Mouse (Mus musculus) kidney, postnatal 10 days (tissue): ENCODE measurements around the gene Egflam.

ENCODE experiments used
- DNase-seq: peaks from one replicate; pipeline ENCODE4 v3.0.0; 2021; ENCODE audit warnings: mixed read lengths

Egflam gene

DNA sequence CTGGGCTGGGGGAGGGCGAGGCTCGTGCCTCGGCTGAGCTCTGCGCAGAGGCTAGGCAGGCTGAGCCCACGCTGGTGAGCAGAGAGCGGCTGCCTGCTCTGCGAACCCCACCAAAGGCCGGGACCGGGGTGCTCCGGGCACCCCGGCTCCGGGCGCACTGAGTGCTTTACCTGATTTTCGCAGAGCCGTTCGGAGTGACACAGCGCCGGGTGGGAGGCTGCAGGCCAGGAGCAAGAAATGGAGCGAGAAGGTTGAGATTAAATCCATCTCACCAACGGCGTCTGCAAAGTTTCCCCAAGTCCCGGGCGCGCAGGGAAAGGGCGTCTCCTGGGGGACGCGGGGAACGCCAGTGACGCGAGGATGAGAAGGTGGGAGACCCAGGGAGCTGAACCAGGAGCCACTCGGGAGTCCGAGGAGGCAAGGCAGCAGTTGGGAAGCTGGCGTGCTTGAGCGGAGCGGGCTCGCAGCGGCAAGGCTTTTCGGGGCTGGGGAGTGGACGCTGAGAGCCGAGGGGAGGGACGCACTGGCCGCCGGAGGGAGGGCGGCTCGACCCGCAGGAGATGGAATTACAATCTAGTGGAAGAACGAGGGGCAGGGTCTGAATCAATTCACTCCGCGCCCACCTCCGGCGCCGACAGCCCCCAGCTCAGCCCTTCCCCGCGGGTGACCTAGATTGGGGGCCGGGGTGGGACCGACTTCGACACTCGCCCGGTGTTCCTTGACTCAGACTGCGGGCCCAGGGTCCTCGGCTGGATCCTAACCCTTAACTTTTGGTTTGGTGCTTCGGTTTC lies at the start of gene Egflam:
Gene Egflam, minus strand, starts transcription at position 578 of the 791 bp plus-strand sequence.
- peak; percentile 64 for DNase-seq

GRCm38 (mm10) chr15:7443396-7444315 lies 45.5 kb upstream of the Egflam start:
- DNase-seq = peak; percentile 48

- DNase-seq = peak; percentile 53
Measured at GRCm38 (mm10) chr15:7442148-7443100, 44.2 kb upstream of the Egflam start.

DNA sequence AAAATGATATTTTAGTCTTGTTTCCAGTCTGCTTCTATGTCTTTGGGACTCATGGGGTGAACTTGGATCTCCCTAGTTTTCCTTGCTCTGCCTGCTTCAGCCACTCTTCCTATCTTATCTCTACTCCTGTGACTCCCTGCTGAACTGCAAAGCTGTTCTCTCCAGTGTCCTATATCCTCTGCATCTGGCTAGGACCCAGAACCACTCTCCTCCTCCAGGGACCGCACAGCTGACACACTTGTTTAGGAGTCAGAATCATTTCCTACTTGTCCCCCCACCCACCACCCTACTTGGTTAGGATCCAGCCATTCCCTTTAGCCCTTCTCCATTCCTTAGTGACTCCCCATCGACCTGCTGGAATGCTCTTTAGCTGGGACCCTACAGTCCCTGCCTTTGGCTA lies 26.1 kb upstream of the Egflam start:
- no peak for DNase-seq

DNA sequence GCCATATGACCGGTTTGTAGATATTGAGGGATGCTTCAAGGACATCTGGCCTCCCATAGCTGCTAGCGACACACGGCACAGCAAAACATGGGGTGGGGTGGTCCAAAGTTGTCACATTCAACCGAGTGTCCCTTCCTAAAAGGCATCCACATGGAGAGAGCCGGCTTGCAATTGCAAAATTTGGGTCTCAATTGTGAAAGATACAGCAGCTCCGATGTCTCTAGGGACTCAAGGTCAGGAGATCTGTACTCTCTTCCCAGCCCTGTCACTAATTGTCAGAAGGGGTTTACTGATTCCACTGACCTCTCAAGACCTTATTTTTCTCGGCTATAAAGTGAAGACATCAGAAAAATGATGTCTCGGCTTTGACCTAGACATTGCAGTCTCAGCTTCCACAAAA lies 6.3 kb upstream of the Egflam start:
- DNase-seq = peak; percentile 21

DNA sequence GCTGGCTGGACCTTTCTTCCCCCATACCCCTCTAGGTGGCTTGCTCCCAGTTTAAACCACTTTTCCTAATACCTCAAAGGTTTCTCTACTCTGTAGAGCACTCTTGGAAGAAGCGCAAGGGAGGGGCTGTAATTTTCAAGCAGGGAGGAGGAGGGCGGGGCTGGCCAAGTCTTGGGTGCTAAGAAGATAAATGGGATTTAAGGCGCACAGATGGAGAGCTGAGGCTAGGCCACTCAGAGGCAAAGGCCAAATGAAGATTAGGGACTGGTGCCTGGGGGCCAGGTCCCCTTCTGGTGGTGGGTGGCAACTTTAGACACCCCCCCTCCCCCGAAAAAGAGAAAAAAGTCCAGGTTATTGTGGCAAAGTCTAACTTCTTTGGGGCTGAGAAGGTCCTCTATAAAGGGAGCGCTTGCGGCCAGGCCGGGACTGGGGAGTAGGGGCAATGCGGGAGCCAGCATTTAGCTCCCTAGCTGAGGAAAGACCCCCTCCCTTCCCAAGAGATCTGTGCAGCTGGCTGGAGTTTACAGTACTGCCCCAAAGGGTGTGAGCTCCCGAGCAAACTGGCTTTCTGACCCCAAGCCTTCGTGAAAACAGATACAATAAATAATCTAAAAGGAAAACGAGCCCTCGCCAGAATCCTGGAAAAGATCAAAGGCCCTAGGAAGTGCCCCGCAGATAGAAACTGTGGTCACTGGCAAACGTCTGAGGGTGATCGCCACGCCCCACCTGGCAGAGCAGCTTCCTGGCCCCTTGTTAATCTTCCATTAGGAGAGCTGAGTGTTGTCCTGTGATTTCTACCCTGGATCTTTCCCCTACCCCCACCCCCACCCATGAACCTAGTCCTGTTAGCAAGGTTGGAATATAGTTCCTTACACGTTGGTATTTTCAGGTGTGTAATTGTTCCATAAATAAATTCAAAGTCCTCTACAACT lies 680 bp upstream of the Egflam start:
- peak; percentile 44 for DNase-seq

DNA sequence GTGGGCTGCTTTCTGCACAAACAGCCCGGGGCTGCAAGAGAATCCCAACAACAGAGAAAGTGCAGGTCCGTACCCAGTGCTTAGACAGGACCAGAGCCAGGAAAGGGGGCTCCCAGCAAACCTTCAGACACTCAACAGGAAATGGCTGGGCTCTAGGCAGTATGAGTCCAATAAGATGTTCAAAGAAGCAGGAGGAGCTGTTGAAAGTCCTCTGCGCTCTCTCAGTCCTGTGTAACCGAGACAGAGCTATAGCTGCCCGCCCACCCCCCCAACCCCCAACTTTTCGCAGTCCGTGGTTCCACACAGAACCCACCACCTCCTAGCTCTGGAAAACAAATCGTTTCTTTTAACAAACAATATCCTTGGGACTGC lies 763 bp downstream of the Egflam start:
- peak; percentile 37 for DNase-seq

GRCm38 (mm10) chr15:7383349-7383748 lies 14.8 kb downstream of the Egflam start:
- DNase-seq = no peak

- DNase-seq = no peak
Measured at GRCm38 (mm10) chr15:7382457-7382856, 15.7 kb downstream of the Egflam start.

DNA sequence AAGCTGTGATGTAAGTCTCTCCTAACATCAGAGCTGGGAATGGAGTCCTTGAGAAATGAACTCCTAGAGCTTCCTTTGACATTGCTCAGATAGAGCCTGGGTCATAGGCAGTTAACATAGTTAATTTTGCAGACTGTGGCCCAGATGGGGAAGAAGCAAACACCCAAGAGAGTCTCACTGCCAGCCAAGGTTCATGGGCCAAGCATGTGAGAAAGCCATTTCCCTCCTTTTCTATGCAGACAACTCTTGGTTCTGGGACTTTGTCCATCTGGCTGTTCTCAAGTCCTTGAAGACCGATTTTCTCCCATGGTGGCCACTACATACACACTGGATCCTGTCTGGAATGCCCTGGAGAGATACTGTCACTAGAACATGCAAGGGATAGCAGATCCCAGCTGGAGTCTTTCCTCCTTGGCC lies 45.6 kb downstream of the Egflam start:
- peak; percentile 77 for DNase-seq

GRCm38 (mm10) chr15:7340703-7341309 lies 57.4 kb downstream of the Egflam start:
- DNase-seq = no peak

DNA sequence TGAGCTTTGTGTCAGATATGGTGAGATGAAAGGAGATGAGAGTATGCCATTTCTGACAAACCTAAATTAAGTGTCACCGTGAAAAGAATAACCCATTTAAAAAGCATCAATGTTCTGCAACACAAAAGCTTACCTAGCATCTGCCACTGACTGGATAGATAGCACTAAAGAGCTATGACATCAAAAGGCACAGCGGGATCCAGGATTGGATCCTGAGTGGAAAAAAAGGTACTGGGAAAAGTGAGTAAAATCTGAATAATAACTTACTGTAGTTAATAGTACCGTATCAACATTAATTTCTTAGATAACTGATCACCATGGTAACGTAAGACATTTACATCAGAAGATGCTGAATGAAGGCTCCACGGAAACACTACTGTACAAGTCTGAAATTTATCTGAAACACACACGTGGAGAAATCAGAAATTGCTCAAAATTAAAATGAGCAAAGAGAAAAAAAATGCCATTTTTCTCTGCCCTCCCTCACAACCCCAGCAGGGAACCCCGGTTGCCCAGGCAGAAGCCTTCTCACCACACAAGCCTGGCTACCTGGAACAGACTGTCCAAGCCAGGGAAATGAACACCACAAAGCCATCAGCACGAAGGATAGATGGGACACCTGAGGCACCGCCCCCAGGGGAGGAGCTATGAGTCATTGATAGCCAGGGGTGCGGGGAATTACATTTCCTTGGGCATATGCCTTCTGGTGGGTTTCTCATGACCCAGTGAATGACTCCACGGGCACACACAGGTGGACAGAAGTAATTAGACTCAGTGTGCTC lies 63.5 kb downstream of the Egflam start:
- no peak for DNase-seq

DNA sequence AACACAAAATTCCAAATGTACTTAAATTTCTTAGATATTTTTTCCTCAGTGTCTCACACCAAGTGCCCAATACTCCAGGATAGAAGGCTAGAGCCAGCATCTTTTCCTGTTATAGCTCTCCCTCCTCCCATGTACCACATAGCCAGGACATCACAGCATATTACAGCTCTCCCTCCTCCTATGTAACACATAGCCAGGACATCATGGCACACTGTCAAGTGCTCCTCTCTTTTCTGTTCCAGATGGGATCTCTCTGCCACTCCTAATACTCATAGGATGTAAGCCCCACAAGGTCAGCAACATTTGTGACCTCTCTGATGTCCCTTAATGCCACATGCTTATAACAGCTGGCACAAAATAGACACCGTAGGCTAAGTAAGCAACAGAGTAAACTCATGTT lies 65.3 kb downstream of the Egflam start:
- DNase-seq = no peak

DNA sequence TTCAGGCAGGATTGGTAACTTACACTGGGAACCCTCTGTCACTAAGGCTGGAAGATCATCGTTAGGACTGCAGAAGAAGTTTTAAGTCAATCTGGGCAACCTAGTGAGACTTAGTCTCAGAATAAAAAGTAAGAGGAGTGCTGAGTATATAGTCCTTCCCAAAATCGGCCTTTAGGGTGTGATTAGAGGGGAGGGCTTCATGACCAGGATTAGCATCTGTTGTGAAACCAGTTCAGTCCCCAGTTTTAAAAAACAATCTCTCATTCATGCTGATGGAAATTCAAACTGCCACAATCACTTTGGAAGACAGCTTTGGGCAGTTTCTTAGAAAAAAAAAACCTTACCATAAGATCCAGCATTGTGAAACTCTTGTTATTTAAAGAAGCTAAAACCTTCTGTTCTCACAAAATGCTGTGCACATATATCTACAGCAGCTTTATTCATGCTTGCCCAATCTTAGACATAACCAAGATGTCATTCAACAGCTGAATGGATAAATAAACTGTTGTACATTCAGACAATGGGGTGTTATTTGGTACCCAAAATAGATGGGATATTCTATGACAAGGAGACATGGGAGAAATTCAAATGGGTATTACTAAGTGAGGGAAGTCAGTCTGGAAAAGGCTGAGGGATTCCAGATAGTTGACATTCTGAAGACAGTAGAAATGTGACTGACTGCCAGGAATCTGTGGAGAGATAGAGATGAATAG lies 75.4 kb downstream of the Egflam start:
- DNase-seq = no peak

GRCm38 (mm10) chr15:7320901-7321300 lies 77.3 kb downstream of the Egflam start:
- DNase-seq = no peak

GRCm38 (mm10) chr15:7315539-7315938 lies 82.7 kb downstream of the Egflam start:
- no peak for DNase-seq

- no peak for DNase-seq
Measured at GRCm38 (mm10) chr15:7308711-7309110, 89.5 kb downstream of the Egflam start.

DNA sequence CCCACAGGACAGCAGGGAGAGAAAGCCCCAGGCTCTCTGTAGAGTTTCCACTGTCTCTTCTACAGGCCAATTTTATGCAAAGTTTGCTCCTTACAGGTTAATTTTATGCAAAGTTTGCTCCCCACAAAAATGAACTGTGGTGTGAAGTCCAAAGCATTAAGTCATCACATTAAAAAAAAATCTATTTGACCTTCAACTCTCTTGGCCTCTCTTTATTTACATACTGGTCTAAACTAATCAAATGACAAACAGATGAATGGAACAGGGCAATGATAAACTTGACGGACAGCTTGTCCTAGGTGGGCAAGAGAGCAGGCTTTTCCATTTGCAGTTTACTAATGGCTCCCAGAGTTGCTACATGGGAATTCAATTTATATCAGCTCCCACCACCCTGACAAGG lies 98.3 kb downstream of the Egflam start:
- DNase-seq = no peak

DNA sequence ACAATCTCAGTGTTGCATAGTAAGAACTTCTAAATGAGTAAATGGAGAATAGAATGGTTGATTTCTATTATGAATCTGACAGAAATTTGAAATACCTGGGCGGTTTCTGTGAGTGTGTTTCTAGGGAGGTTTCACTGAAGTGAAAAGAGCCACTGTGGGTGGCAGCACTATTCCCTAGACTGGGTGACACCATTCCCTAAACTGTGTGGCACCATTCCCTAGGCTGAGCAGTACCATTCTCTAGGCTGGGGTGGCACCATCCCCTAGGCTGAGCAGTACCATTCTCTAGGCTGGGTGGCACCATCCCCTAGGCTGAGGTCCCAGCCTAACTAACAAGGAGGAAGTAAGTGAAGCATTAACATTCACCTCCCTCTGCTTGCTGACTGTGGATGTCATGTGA lies 103.0 kb downstream of the Egflam start:
- DNase-seq = no peak

- DNase-seq = no peak
Measured at GRCm38 (mm10) chr15:7292854-7293253, 105.3 kb downstream of the Egflam start.
